Mouse (Mus musculus) left cerebral cortex, postnatal 4 days (tissue): ENCODE results near the gene Klk1b22. TPM values are rescaled to one million over a fixed set of nuclear protein-coding genes. Genes with fewer than 3 reads are reported as not detected.
"Not testable (repeated sequence)": the region's sequence is repeated elsewhere in the genome, so short reads cannot be mapped to it uniquely, and the experiment has no call there.

Source experiments
- DNase-seq: peaks from one replicate; pipeline ENCODE4 v3.0.0-alpha.2; 2022
- intact Hi-C: fragments of 180-260 bp; cut with DNase I; formaldehyde crosslinking; loops from one replicate; pipeline ENCODE4 v1.15.1; 2025
- total RNA-seq, 2 experiments: library from RNA; stranded (reverse); gene quantifications; 2 replicates each; pipeline ENCODE4 v1.2.3; 2021

Klk1b22 gene
- not detected for total RNA-seq

GRCm38 (mm10) chr7:44112373-44112772 is at the start of gene Klk1b22:
Gene Klk1b22 (plus strand): TSS chr7:44112673.
- intact Hi-C loops, result no loop called here
- no peak for DNase-seq

DNA sequence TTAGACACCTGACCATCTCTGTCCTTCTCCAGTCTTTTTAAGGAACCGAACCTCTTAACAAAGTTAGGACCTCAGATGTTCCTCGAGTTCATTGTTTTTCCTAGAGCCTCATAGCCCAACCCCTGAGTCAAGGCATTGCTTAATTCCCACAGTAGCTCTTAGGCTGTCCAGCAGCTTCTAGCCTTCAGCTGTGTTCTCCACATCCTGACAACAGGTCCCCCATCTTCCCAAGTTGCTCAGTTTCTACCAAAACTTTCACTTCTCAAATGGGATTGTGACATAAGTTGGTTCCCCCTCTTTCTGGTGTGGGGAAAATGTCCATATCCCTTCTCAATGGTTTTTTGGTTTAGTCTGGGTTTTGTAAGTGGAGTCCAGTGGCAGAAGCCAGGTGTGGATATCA is 40.4 kb upstream of the Klk1b22 start:
- DNase-seq, result no peak
- intact Hi-C loops, result no loop called here

GRCm38 (mm10) chr7:44077703-44078102 is 34.8 kb upstream of the Klk1b22 start:
- intact Hi-C loops, result no loop called here
- DNase-seq, result no peak

GRCm38 (mm10) chr7:44096111-44096510 is 16.4 kb upstream of the Klk1b22 start:
- intact Hi-C loops, result no loop called here
- DNase-seq, result no peak

DNA sequence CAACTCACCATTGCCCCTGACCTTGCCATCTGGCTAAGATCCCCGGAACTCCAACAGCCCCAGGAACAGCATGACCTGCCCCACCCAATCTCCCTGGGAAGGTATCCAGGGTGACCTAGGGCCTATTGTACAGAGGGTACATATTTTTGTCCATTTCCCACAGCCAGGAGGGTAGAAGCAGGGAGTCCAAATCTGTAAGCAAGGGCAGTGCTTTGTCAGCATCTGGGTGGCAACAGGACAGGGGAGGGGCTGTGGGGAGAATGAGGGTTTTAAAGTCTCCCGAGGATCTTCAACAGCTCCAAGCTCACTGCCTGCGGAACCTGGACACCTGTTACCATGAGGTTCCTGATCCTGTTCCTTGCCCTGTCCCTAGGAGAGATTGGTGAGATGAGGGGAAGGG is 10.4 kb upstream of the Klk1b22 start, which contains the start of gene Klk1b21:
Gene Klk1b21 (plus strand): TSS at position 301 of the 400 bp plus-strand sequence.
- intact Hi-C loops, DNase-seq: not testable (repeated sequence)

GRCm38 (mm10) chr7:44123445-44123844 is 11.0 kb downstream of the Klk1b22 start:
- intact Hi-C loops, result no loop called here
- DNase-seq, result no peak

GRCm38 (mm10) chr7:44136467-44136866 is 24.0 kb downstream of the Klk1b22 start, which contains the start of gene Klk1b16:
Gene Klk1b16 (plus strand): TSS chr7:44136767.
- no peak for DNase-seq
- intact Hi-C loops, result no loop called here

Other genes with a start within 250 kb of the Klk1b22 start
- not detected for gene Klk4, start 231.5 kb upstream of the Klk1b22 start, total RNA-seq
- not detected for gene Klk15, start 178.9 kb upstream of the Klk1b22 start, total RNA-seq
- gene Klk1b8, start 162.0 kb upstream of the Klk1b22 start, total RNA-seq, result not detected
- not detected for gene Klk1b1, start 145.9 kb upstream of the Klk1b22 start, total RNA-seq
- gene Klk1b9, start 136.6 kb upstream of the Klk1b22 start, total RNA-seq, result not detected
- gene Klk1b11, start 116.8 kb upstream of the Klk1b22 start, total RNA-seq, result not detected
- gene Klk1b26, start 100.5 kb upstream of the Klk1b22 start, total RNA-seq, result not detected
- not detected for gene Klk1b27, start 60.4 kb upstream of the Klk1b22 start, total RNA-seq
- gene Klk1b21, start 10.3 kb upstream of the Klk1b22 start, total RNA-seq, result not detected
- not detected for gene Klk1b16, start 24.1 kb downstream of the Klk1b22 start, total RNA-seq
- gene Klk1b24, start 75.6 kb downstream of the Klk1b22 start, total RNA-seq, result not detected
- gene Klk1b3, start 85.5 kb downstream of the Klk1b22 start, total RNA-seq, result not detected
- gene Klk1b4, start 94.8 kb downstream of the Klk1b22 start, total RNA-seq, result not detected
- not detected for gene Klk1b5, start 103.3 kb downstream of the Klk1b22 start, total RNA-seq
- not detected for gene Klk1, start 112.7 kb downstream of the Klk1b22 start, total RNA-seq
- not detected for gene Gm36864, start 123.5 kb downstream of the Klk1b22 start, total RNA-seq
- gene 1700028J19Rik, start 134.0 kb downstream of the Klk1b22 start, total RNA-seq, result under 1 TPM; 0.64 to 0.82 TPM
- 100 to 1,000 TPM; 169 to 191 TPM for gene 2410002F23Rik, start 134.0 kb downstream of the Klk1b22 start, total RNA-seq
- not detected for gene Acp4, start 144.7 kb downstream of the Klk1b22 start, total RNA-seq
- gene Gm15517, start 148.8 kb downstream of the Klk1b22 start, total RNA-seq, result not detected
- 1 to 10 TPM; 2.5 to 2.8 TPM for gene Clec11a, start 194.2 kb downstream of the Klk1b22 start, total RNA-seq
- gene Shank1, start 197.6 kb downstream of the Klk1b22 start, total RNA-seq, result 100 to 1,000 TPM; 299 to 336 TPM